Mouse (Mus musculus): ENCODE measurements at regions not wholly inside any gene's neighbourhood (a gene's known extent, or its start where the extent isn't known, plus 50 kb on each side); places are given as distances from the start of the nearest gene placed in this dataset.

GRCm38 (mm10) chr12:47466740-47467139 is 648.0 kb upstream of the Nova1 start:
- TF ChIP-seq CTCF (IDR thresholded peaks at IDR 0.05; ENCODE audit: insufficient read depth, low read length) (no peak), POLR2A (IDR thresholded peaks at IDR 0.05; ENCODE audit: borderline replicate concordance, extremely low read depth, low read depth, low read length) (no peak)
